Mouse (Mus musculus) left cerebral cortex, adult 11 months (tissue): ENCODE results near the gene Vmn1r168.
"Not testable (repeated sequence)": the region's sequence is repeated elsewhere in the genome, so short reads cannot be mapped to it uniquely, and the experiment has no call there.

ENCODE experiments used
- DNase-seq: peaks from one replicate; pipeline ENCODE4 v3.0.0; 2022; ENCODE audit warnings: low spot score

Vmn1r168 gene

GRCm38 (mm10) chr7:23539432-23539831 lies at the start of gene Vmn1r168:
TSS of gene Vmn1r168 (plus strand) at chr7:23539732.
- not testable (repeated sequence) for DNase-seq

- DNase-seq, result not testable (repeated sequence)
These were observed 32.4 kb upstream of the Vmn1r168 start, which contains the start of gene Vmn1r167 for GRCm38 (mm10) chr7:23507106-23507505. TSS of gene Vmn1r167 (minus strand) at chr7:23507206.

- DNase-seq, result not testable (repeated sequence)
These were observed 35.7 kb downstream of the Vmn1r168 start, which contains the start of gene Vmn1r169 for GRCm38 (mm10) chr7:23575226-23575625. TSS of gene Vmn1r169 (plus strand) at chr7:23575526.
